Mouse (Mus musculus): Measurements from ENCODE around the gene Inca1. TPM values are rescaled to one million over a fixed set of nuclear protein-coding genes. Genes with fewer than 3 reads are reported as not detected.

The Inca1 gene
- total RNA-seq, 2 experiments from 2014 or later = 3.7 to 4.3 TPM

Small RNA genes within 50 kb of the gene (microRNA-seq; reads per million reads assigned to microRNA genes)
- 0.39 to 0.99 reads per million in 2 experiments for gene Mir6925

Other genes starting within 250 kb of the Inca1 start
- gene Med11, start 248.2 kb downstream of the Inca1 start, total RNA-seq (2021) = 10 to 100 TPM; 13.7 to 16.7 TPM
- gene Zmynd15, start 240.7 kb downstream of the Inca1 start, total RNA-seq (2021) = under 1 TPM; 0.20 to 0.27 TPM
- gene Cxcl16, start 240.2 kb downstream of the Inca1 start, total RNA-seq (2021) = 1 to 10 TPM in 1 of 2 experiments, under 1 TPM in 1; 0.82 to 1.3 TPM
- gene Tm4sf5, start 194.9 kb downstream of the Inca1 start, total RNA-seq (2021) = not detected
- gene Vmo1, start 185.5 kb downstream of the Inca1 start, total RNA-seq (2021) = not detected
- gene Gltpd2, start 181.0 kb downstream of the Inca1 start, total RNA-seq (2021) = not detected
- gene Psmb6, start 174.8 kb downstream of the Inca1 start, total RNA-seq (2021) = 100 to 1,000 TPM; 198 TPM
- gene Gm40193, start 167.2 kb downstream of the Inca1 start, total RNA-seq (2021) = not detected
- gene Pld2, start 160.1 kb downstream of the Inca1 start, total RNA-seq (2021) = 10 to 100 TPM; 16.7 to 17.8 TPM
- 100 to 1,000 TPM; 477 to 515 TPM for gene Mink1, start 137.3 kb downstream of the Inca1 start, total RNA-seq (2021)
- under 1 TPM; 0.58 to 0.77 TPM for gene 4930544D05Rik, start 84.3 kb downstream of the Inca1 start, total RNA-seq (2021)
- not detected for gene Chrne, start 80.9 kb downstream of the Inca1 start, total RNA-seq (2021)
- gene Gp1ba, start 61.0 kb downstream of the Inca1 start, total RNA-seq (2021) = not detected
- gene Rnf167, start 52.9 kb downstream of the Inca1 start, total RNA-seq (2021) = 10 to 100 TPM; 88.7 to 91.8 TPM
- 100 to 1,000 TPM; 121 to 123 TPM for gene Slc25a11, start 52.7 kb downstream of the Inca1 start, total RNA-seq (2021)
- gene Pfn1, start 45.5 kb downstream of the Inca1 start, total RNA-seq (2021) = 100 to 1,000 TPM; 326 to 341 TPM
- 1 to 10 TPM; 6.0 to 9.9 TPM for gene Eno3, start 43.0 kb downstream of the Inca1 start, total RNA-seq (2021)
- gene Spag7, start 30.7 kb downstream of the Inca1 start, total RNA-seq (2021) = 10 to 100 TPM; 50.5 to 51.9 TPM
- gene Camta2, start 12.1 kb downstream of the Inca1 start, total RNA-seq (2021) = 100 to 1,000 TPM; 330 to 389 TPM
- gene Kif1c, start 393 bp upstream of the Inca1 start, total RNA-seq (2021) = 10 to 100 TPM; 70.4 to 82.8 TPM
- 10 to 100 TPM; 22.5 to 24.6 TPM for gene Zfp3, start 64.1 kb upstream of the Inca1 start, total RNA-seq (2021)
- not detected for gene Scimp, start 112.4 kb upstream of the Inca1 start, total RNA-seq (2021)
- gene Rabep1, start 144.6 kb upstream of the Inca1 start, total RNA-seq (2021) = 100 to 1,000 TPM; 128 to 130 TPM

All from layer of hippocampus, adult 18-20 months (tissue).